Mouse (Mus musculus): ENCODE data around the gene Cavin1.

Gene Cavin1

DNA sequence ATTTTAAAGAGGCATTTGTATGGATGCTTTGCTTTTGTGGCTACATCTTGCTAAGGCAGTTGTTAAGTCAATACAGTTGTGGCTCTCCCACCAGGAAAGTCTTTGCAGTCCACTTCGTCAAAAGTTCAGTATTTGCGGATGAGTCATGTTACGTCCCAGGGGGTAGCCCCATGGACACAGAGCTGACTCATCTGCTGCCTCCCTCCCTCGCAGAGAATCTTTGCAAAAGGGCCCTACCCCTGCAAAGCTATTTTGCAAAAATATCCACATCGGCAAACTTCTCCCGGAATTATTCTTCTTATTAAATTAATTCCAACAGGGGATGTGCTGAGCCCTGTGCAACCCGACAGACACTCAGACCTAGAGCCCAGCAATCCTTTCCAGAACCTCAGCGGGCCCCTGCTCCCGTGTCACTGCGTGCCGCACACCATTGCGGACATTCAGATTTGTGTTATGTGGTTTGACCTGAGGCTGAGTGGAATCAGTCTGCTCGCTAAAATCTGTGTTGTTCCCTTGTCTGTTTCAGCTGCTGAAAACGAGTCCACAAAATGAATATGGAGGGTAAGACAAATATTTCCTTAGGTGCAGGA, 3.8 kb upstream of the Cavin1 start:
- peaks cover 48% of the 10 kb centered on the region for H3K27me3 ChIP-seq (ENCODE audit: insufficient read depth, low read length)
- no peak for TF ChIP-seq POU5F1 (IDR thresholded peaks at IDR 0.05; ENCODE audit: borderline replicate concordance, low read length)
- H3K4me1 ChIP-seq (replicated peaks; ENCODE audit: low read depth, low read length) = peaks cover 23% of the 10 kb centered on the region
- no peaks in the 10 kb centered on the region for H3K9me3 ChIP-seq (ENCODE audit: low read length)
- H3K4me3 ChIP-seq (replicated peaks; ENCODE audit: low read length) = no peak overlapping the region
- H3K36me3 ChIP-seq (ENCODE audit: insufficient read depth, low read length) = no peaks in the 10 kb centered on the region

- TF ChIP-seq NANOG (IDR thresholded peaks at IDR 0.05; ENCODE audit: borderline replicate concordance, low read length) = no peak
- TF ChIP-seq POU5F1 (IDR thresholded peaks at IDR 0.05; ENCODE audit: borderline replicate concordance, low read length) = no peak
- TF ChIP-seq CTCF (conservative IDR thresholded peaks at IDR 0.05; ENCODE audit: low read length) = no peak
- Histone ChIP-seq H3K9me3 (ENCODE audit: low read length) (no peaks in the 10 kb centered on the region), H3K4me3 (replicated peaks; ENCODE audit: low read length) (no peak overlapping the region), H3K27me3 (ENCODE audit: insufficient read depth, low read length) (peaks cover 57% of the 10 kb centered on the region), H3K36me3 (ENCODE audit: insufficient read depth, low read length) (no peaks in the 10 kb centered on the region), H3K4me1 (replicated peaks; ENCODE audit: low read depth, low read length) (peaks cover 32% of the 10 kb centered on the region)
These were observed 2.6 kb upstream of the Cavin1 start for GRCm38 (mm10) chr11:100973245-100973644.

- Histone ChIP-seq H3K4me1 (replicated peaks; ENCODE audit: low read depth, low read length) (peaks cover 33% of the 10 kb centered on the region), H3K9me3 (ENCODE audit: low read length) (no peaks in the 10 kb centered on the region), H3K27me3 (ENCODE audit: insufficient read depth, low read length) (peaks cover 75% of the 10 kb centered on the region), H3K36me3 (ENCODE audit: insufficient read depth, low read length) (no peaks in the 10 kb centered on the region), H3K4me3 (replicated peaks; ENCODE audit: low read length) (no peak overlapping the region)
- TF ChIP-seq NANOG (IDR thresholded peaks at IDR 0.05; ENCODE audit: borderline replicate concordance, low read length) (no peak), POU5F1 (IDR thresholded peaks at IDR 0.05; ENCODE audit: borderline replicate concordance, low read length) (no peak), CTCF (conservative IDR thresholded peaks at IDR 0.05; ENCODE audit: low read length) (no peak)
These were observed 768 bp upstream of the Cavin1 start for GRCm38 (mm10) chr11:100971455-100971854.

DNA sequence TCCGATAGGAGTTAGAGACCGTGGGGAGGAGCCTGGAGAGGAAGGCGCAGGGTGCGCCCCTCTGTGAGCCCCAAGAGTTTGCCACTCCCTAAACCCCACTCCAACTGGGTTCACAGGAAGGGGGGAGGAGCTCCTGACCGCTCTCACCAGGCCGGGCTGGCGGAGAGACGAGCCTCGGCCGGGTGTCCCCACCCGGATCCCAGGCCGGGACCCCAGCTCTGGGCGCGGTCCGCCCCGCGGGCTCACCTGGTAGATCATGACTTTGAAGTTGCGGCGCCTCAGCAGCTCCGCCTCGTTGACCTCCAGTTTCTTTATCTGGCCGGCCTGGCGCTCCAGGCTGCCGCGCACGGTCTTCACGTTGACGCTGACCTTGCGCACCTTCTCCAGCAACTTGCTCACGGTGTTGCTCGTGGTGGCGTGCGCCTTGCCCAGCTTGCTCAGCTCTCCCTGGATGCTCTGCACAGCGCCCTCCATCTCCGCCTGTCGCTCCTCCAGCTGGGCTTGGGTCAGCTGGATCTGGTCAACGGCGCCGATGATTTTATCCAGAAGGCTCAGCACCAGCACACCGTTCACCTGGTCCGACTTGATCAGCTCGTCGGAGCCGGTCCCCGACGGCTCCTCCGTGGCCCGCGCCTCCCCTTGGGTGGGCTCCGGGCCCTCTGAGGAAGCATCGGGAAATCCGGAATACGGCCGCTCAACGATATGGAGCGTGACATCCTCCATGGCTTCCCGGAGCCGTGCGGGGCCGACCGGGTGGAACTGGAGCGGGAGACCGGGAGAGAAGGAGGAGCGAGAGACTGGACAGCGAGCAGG, 737 bp downstream of the Cavin1 start:
- H3K4me3 ChIP-seq (replicated peaks; ENCODE audit: low read length) = peak overlapping the region; percentile 83
- no peaks in the 10 kb centered on the region for H3K9me3 ChIP-seq (ENCODE audit: low read length)
- H3K36me3 ChIP-seq (ENCODE audit: insufficient read depth, low read length) = no peaks in the 10 kb centered on the region
- H3K27me3 ChIP-seq (ENCODE audit: insufficient read depth, low read length) = peaks cover 90% of the 10 kb centered on the region
- peaks cover 36% of the 10 kb centered on the region for H3K4me1 ChIP-seq (replicated peaks; ENCODE audit: low read depth, low read length)
- no peak for TF ChIP-seq NANOG (IDR thresholded peaks at IDR 0.05; ENCODE audit: borderline replicate concordance, low read length)
- TF ChIP-seq POU5F1 (IDR thresholded peaks at IDR 0.05; ENCODE audit: borderline replicate concordance, low read length) = no peak
- TF ChIP-seq CTCF (conservative IDR thresholded peaks at IDR 0.05; ENCODE audit: low read length) = no peak

GRCm38 (mm10) chr11:100969189-100969743, 1.4 kb downstream of the Cavin1 start:
- H3K36me3 ChIP-seq (ENCODE audit: insufficient read depth, low read length) = no peaks in the 10 kb centered on the region
- no peaks in the 10 kb centered on the region for H3K9me3 ChIP-seq (ENCODE audit: low read length)
- TF ChIP-seq CTCF (conservative IDR thresholded peaks at IDR 0.05; ENCODE audit: low read length) (no peak), POU5F1 (IDR thresholded peaks at IDR 0.05; ENCODE audit: borderline replicate concordance, low read length) (no peak), NANOG (IDR thresholded peaks at IDR 0.05; ENCODE audit: borderline replicate concordance, low read length) (no peak)
- H3K4me3 ChIP-seq (replicated peaks; ENCODE audit: low read length) = peak overlapping the region; percentile 83
- peaks cover 40% of the 10 kb centered on the region for H3K4me1 ChIP-seq (replicated peaks; ENCODE audit: low read depth, low read length)
- peaks cover 92% of the 10 kb centered on the region for H3K27me3 ChIP-seq (ENCODE audit: insufficient read depth, low read length)

DNA sequence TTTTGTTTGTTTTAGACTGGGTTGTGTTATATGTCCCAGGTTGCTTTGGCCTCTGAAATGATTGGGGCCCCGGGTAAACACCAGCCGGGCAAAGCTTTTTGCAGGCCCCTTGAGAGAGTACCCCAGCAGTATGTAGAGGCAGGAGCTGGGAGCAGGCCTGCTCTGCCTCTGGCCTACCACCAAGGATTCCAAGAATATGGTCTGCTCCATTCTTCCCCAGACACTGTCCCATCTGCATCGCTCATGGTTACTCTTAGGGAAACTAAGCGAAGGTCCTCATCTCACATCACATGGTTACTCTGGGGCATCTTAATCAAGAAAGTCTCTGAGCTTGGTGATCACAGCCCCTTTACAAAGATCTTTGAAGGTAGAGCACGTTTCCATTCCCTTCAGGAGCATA, 2.2 kb downstream of the Cavin1 start:
- peak overlapping the region; percentile 83 for H3K4me3 ChIP-seq (replicated peaks; ENCODE audit: low read length)
- H3K36me3 ChIP-seq (ENCODE audit: insufficient read depth, low read length) = no peaks in the 10 kb centered on the region
- no peaks in the 10 kb centered on the region for H3K9me3 ChIP-seq (ENCODE audit: low read length)
- TF ChIP-seq NANOG (IDR thresholded peaks at IDR 0.05; ENCODE audit: borderline replicate concordance, low read length) = no peak
- no peak for TF ChIP-seq CTCF (conservative IDR thresholded peaks at IDR 0.05; ENCODE audit: low read length)
- no peak for TF ChIP-seq POU5F1 (IDR thresholded peaks at IDR 0.05; ENCODE audit: borderline replicate concordance, low read length)
- peaks cover 97% of the 10 kb centered on the region for H3K27me3 ChIP-seq (ENCODE audit: insufficient read depth, low read length)
- H3K4me1 ChIP-seq (replicated peaks; ENCODE audit: low read depth, low read length) = peaks cover 48% of the 10 kb centered on the region

GRCm38 (mm10) chr11:100967881-100968420, 2.7 kb downstream of the Cavin1 start:
- no peak for TF ChIP-seq NANOG (IDR thresholded peaks at IDR 0.05; ENCODE audit: borderline replicate concordance, low read length)
- TF ChIP-seq POU5F1 (IDR thresholded peaks at IDR 0.05; ENCODE audit: borderline replicate concordance, low read length) = no peak
- no peaks in the 10 kb centered on the region for H3K36me3 ChIP-seq (ENCODE audit: insufficient read depth, low read length)

DNA sequence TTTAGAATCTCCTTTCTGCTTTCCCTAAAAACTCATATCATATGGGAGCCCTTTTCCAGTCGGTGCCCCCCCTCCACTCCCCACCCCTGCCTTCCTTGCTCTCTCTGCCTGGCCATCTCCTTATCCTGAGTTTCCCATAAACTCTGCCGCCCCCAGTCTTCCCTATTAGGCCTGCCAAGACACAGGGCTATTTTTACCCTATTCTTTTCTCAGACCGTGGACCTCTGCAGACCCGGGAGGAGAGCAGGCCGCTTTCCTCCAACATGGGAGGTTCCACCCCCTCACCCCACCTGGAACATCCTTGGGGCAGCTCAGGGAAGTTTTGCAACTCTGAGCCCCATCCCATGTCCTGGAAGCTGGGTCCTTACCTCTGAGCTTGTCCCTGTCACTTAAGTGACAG, 3.3 kb downstream of the Cavin1 start:
- Histone ChIP-seq H3K9me3 (ENCODE audit: low read length) (no peaks in the 10 kb centered on the region), H3K4me1 (replicated peaks; ENCODE audit: low read depth, low read length) (peaks cover 59% of the 10 kb centered on the region), H3K36me3 (ENCODE audit: insufficient read depth, low read length) (no peaks in the 10 kb centered on the region), H3K4me3 (replicated peaks; ENCODE audit: low read length) (no peak overlapping the region), H3K27me3 (ENCODE audit: insufficient read depth, low read length) (peaks cover 87% of the 10 kb centered on the region)
- no peak for TF ChIP-seq CTCF (conservative IDR thresholded peaks at IDR 0.05; ENCODE audit: low read length)
- TF ChIP-seq POU5F1 (IDR thresholded peaks at IDR 0.05; ENCODE audit: borderline replicate concordance, low read length) = no peak
- no peak for TF ChIP-seq NANOG (IDR thresholded peaks at IDR 0.05; ENCODE audit: borderline replicate concordance, low read length)

More at GRCm38 (mm10) chr11:100967881-100968420, 2.7 kb downstream of the Cavin1 start:
- Histone ChIP-seq H3K4me3 (replicated peaks; ENCODE audit: low read length) (no peak overlapping the region), H3K27me3 (ENCODE audit: insufficient read depth, low read length) (peaks cover 93% of the 10 kb centered on the region), H3K9me3 (ENCODE audit: low read length) (no peaks in the 10 kb centered on the region), H3K4me1 (replicated peaks; ENCODE audit: low read depth, low read length) (peaks cover 53% of the 10 kb centered on the region)

Measured in E14TG2a.4 (cell line).